In the genomic region with DNA sequence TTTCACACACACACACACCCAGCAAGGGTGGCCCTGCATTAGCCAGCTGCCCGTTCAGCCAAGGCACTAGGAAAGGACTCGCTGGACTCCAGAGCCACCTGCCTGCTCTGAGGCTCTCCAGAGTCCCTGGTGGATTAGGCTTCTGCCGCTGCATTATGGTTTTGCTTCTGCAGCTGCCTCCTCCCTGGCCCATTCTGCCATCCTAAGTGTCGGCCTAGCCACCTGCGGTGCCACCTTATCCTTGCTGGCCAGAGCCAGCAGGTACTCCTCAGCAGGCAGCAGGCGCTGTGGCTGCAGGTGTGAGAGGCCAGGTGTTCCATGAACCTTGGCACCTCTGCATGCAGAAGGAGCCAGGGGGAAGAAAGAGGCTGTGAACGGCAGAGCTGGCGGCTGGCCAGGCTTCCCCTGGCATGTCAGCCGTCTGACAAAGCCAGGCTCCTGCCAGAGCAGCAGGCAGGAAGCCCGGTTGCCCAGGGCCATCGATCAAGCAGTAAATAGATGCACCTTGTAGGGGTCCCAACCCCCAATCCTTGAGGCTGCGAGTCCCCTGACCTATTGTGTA, we compare ENCODE assay signal across 8 mouse cellular contexts. TPM values are rescaled to one million over a fixed set of nuclear protein-coding genes. Genes with fewer than 3 reads are reported as not detected.
A peak's percentile ranks its signal among the peaks of the same experiment; 100 is the strongest.
DNase-seq lines count a peak whose midpoint lies in the region; ATAC-seq and TF ChIP-seq lines count a peak whose summit lies in the region.

No protein-coding gene starts in this region.

- WGBS in neural tube, embryonic 11.5 days = 23% methylated on average over 12 of the region's 12 CpGs
- 6% methylated on average over 12 of the region's 12 CpGs for WGBS in forebrain, embryonic 13.5 days
- 12% methylated on average over 12 of the region's 12 CpGs for WGBS in hindbrain, postnatal 0 days
- 40% methylated on average over 12 of the region's 12 CpGs for WGBS in liver, embryonic 11.5 days

- no peak overlapping the region for H3K4me3 ChIP-seq in neural tube, embryonic 11.5 days (ENCODE audit: low read depth, low read length)
- H3K4me3 ChIP-seq in forebrain, embryonic 13.5 days = no peak overlapping the region
- no peak overlapping the region for H3K4me3 ChIP-seq in hindbrain, postnatal 0 days (ENCODE audit: low read length)
- no peak overlapping the region for H3K4me3 ChIP-seq in liver, embryonic 11.5 days (ENCODE audit: low read depth, low read length)

- TF ChIP-seq CTCF in hindbrain, postnatal 0 days (IDR thresholded peaks at IDR 0.05; ENCODE audit: low read depth) = no peak

- no peaks in the 10 kb centered on the region for H3K27me3 ChIP-seq in neural tube, embryonic 11.5 days (ENCODE audit: control insufficient read depth, insufficient read depth, low read length)
- 0 out of 2 replicates have a peak, but pooled peaks cover 2% of the 10 kb centered on the region for H3K27me3 ChIP-seq in forebrain, embryonic 13.5 days
- no peaks in the 10 kb centered on the region for H3K27me3 ChIP-seq in hindbrain, postnatal 0 days (ENCODE audit: insufficient read depth, low read length)
- no peaks in the 10 kb centered on the region for H3K27me3 ChIP-seq in liver, embryonic 11.5 days (replicated peaks; ENCODE audit: control insufficient read depth, insufficient read depth, low read length)

- DNase-seq in neural tube, embryonic 11.5 days (ENCODE audit: low spot score) = peak; percentile 45
- DNase-seq in neural tube, embryonic 10.5 days (ENCODE audit: extremely low spot score, low spot score) = no peak
- peak; percentile 81 for DNase-seq in hindbrain, postnatal 0 days (ENCODE audit: low spot score)
- DNase-seq in lung, postnatal 4 days = peak; percentile 7 to 48
- DNase-seq in left cerebral cortex, postnatal 25 days (ENCODE audit: low spot score in 2 of 2) = no peak
- no peak for DNase-seq in natural killer cell, adult 2 months (ENCODE audit: low spot score in 2 of 2)
- DNase-seq in liver, embryonic 11.5 days (ENCODE audit: low spot score) = no peak

- peak overlapping the region; percentile 72 for H3K27ac ChIP-seq in neural tube, embryonic 11.5 days (ENCODE audit: low read depth, low read length)
- H3K27ac ChIP-seq in forebrain, embryonic 13.5 days = peak overlapping the region; percentile 88
- H3K27ac ChIP-seq in hindbrain, postnatal 0 days = peak overlapping the region; percentile 70
- H3K27ac ChIP-seq in liver, embryonic 11.5 days (ENCODE audit: low read depth, low read length) = no peak overlapping the region

- intact Hi-C loops in left cerebral cortex, postnatal 25 days (cut with DNase I) = no loop called here

- peak; percentile 58 for ATAC-seq in neural tube, embryonic 11.5 days (ENCODE audit: insufficient read depth, low FRiP score, low TSS enrichment)
- ATAC-seq in forebrain, embryonic 13.5 days = peak; percentile 90
- peak; percentile 80 for ATAC-seq in hindbrain, postnatal 0 days
- no peak for ATAC-seq in liver, embryonic 11.5 days (replicated peaks; ENCODE audit: low FRiP score)

- H3K36me3 ChIP-seq in neural tube, embryonic 11.5 days (ENCODE audit: control insufficient read depth, insufficient read depth, low read length) = no peaks in the 10 kb centered on the region
- no peaks in the 10 kb centered on the region for H3K36me3 ChIP-seq in forebrain, embryonic 13.5 days (ENCODE audit: poor library complexity, severe bottlenecking)
- no peaks in the 10 kb centered on the region for H3K36me3 ChIP-seq in hindbrain, postnatal 0 days (ENCODE audit: insufficient read depth, low read length)
- no peaks in the 10 kb centered on the region for H3K36me3 ChIP-seq in liver, embryonic 11.5 days (ENCODE audit: control insufficient read depth, insufficient read depth, low read length)

- H3K9ac ChIP-seq in neural tube, embryonic 11.5 days (ENCODE audit: low read length) = no peak overlapping the region
- 0 out of 2 replicates have a peak overlapping the region, but pooled peaks have one; percentile 45 for H3K9ac ChIP-seq in forebrain, embryonic 13.5 days
- 0 out of 2 replicates have a peak overlapping the region, but pooled peaks have one; percentile 13 for H3K9ac ChIP-seq in hindbrain, postnatal 0 days (replicated peaks; ENCODE audit: low read length)
- no peak overlapping the region for H3K9ac ChIP-seq in liver, embryonic 11.5 days (ENCODE audit: low read depth, low read length)

- H3K9me3 ChIP-seq in neural tube, embryonic 11.5 days (ENCODE audit: control insufficient read depth, low read length) = no peaks in the 10 kb centered on the region
- no peaks in the 10 kb centered on the region for H3K9me3 ChIP-seq in forebrain, embryonic 13.5 days (replicated peaks)
- no peaks in the 10 kb centered on the region for H3K9me3 ChIP-seq in hindbrain, postnatal 0 days (ENCODE audit: low read length)
- H3K9me3 ChIP-seq in liver, embryonic 11.5 days (ENCODE audit: control insufficient read depth, low read length) = no peaks in the 10 kb centered on the region

- H3K4me2 ChIP-seq in neural tube, embryonic 11.5 days (ENCODE audit: low read depth) = no peak overlapping the region
- H3K4me2 ChIP-seq in forebrain, embryonic 13.5 days = peak overlapping the region; percentile 36
- H3K4me2 ChIP-seq in hindbrain, postnatal 0 days (ENCODE audit: low read depth, low read length) = peak overlapping the region; percentile 35; the same call in 1 of the 2 replicates
- no peak overlapping the region for H3K4me2 ChIP-seq in liver, embryonic 11.5 days

- H3K4me1 ChIP-seq in neural tube, embryonic 11.5 days (ENCODE audit: control insufficient read depth, insufficient read depth, low read length) = peaks cover 10% of the 10 kb centered on the region
- H3K4me1 ChIP-seq in forebrain, embryonic 13.5 days = peaks cover 28% of the 10 kb centered on the region
- peaks cover 8% of the 10 kb centered on the region for H3K4me1 ChIP-seq in hindbrain, postnatal 0 days (ENCODE audit: insufficient read depth, low read length)
- H3K4me1 ChIP-seq in liver, embryonic 11.5 days (replicated peaks; ENCODE audit: control insufficient read depth, insufficient read depth, low read length) = no peaks in the 10 kb centered on the region

RNA-seq across cellular contexts. Expression of gene Sox11, which starts 14.8 kb away (rescaled TPM):
- polyA plus RNA-seq in neural tube, embryonic 11.5 days (2014; fragmentation: Nextera tagmentation; extraction: Ambion mirVana) = 589 and 601 TPM in 2 replicates
- 852 and 970 TPM in 2 replicates for polyA plus RNA-seq in forebrain, embryonic 13.5 days (2015; fragmentation: Nextera tagmentation; extraction: Ambion mirVana)
- total RNA-seq in hindbrain, postnatal 0 days (2014; rRNA removed) = 95.5 and 101 TPM in 2 replicates
- 92.9 and 97.8 TPM in 2 replicates for polyA plus RNA-seq in hindbrain, postnatal 0 days (2015; fragmentation: Nextera tagmentation; extraction: Ambion mirVana)
- total RNA-seq in left cerebral cortex, postnatal 25 days (2021) = 10 to 100 TPM; 17.3 to 17.4 TPM
- polyA plus RNA-seq in liver, embryonic 11.5 days (2014; fragmentation: Nextera tagmentation; extraction: Ambion mirVana) = 32.2 and 32.4 TPM in 2 replicates

Comparison
In these comparisons a context has a peak if more than half of its experiments do, and no peak if none do; other contexts are left out.
1. DNase-seq: peak in neural tube, embryonic 11.5 days (single experiment), hindbrain, postnatal 0 days (single experiment) and lung, postnatal 4 days (2 of 2); none in neural tube, embryonic 10.5 days (single experiment), left cerebral cortex, postnatal 25 days (0 of 2), natural killer cell, adult 2 months (0 of 2) and liver, embryonic 11.5 days (single experiment).
2. H3K4me2 ChIP-seq: peak in forebrain, embryonic 13.5 days (single experiment) and hindbrain, postnatal 0 days (single experiment); none in neural tube, embryonic 11.5 days (single experiment) and liver, embryonic 11.5 days (single experiment).
3. H3K9ac ChIP-seq: peak in forebrain, embryonic 13.5 days (single experiment) and hindbrain, postnatal 0 days (single experiment); none in neural tube, embryonic 11.5 days (single experiment) and liver, embryonic 11.5 days (single experiment).